Mouse (Mus musculus): ENCODE measurements around the gene Dock9.

DNA sequence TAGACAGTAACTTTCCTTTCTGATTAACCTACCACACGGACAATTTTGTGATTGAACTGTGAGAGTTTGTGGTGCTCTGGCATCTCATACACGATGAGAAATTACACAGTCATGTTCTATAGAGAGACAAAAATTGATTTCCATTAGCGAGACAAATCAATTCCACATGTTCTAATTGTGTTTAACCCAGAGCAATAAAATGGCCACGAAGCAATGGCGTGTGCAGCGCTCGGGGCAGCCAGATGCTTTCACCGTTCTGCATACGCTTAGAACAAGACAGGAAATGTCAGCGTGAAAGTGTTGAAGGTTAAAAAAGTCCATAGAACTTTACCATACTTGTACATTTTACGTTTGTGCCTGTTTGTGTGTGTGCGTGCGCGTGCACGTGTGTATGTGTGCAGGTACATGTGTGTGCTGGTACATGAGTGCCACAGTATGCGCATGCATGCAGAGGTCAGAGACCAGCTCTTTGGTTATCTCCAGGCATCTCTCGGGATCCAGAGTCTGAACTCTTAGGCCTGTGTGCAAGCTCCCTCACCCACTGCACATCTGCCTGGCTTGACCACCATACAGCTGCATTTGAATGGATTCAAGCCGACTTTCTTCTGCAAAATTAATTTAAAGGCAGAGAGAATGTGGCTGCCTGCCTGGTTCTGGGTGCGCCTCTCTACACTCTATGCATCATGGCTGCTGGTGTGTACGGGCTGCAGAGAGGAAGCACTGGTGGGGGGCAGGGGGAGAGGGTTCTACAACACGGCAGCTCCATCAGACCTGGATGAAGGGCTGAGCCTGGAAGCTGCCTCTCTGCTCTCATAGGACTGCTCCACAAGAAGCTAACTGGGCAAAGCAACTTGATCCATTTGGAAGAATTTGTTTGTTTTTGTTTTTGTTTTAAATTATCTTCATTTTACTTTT, 241.0 kb downstream of the Dock9 start:
- TF ChIP-seq CTCF (IDR thresholded peaks at IDR 0.05; ENCODE audit: control insufficient read depth, insufficient read depth, insufficient read length) (no peak), USF1 (IDR thresholded peaks at IDR 0.05; ENCODE audit: low read depth) (no peak), MYOG (IDR thresholded peaks at IDR 0.05; ENCODE audit: control insufficient read depth, extremely low read depth, insufficient read length) (no peak), FOSL1 (IDR thresholded peaks at IDR 0.05; ENCODE audit: insufficient read depth, low read length, poor library complexity, severe bottlenecking) (no peak), CEBPB (IDR thresholded peaks at IDR 0.05; ENCODE audit: low read depth) (no peak)

Measured in C2C12 (cell line).